Mouse (Mus musculus): ENCODE data around the gene Rbms3. TPM values are rescaled to one million over a fixed set of nuclear protein-coding genes. Genes with fewer than 3 reads are reported as not detected.
A peak's percentile ranks its signal among the peaks of the same experiment; 100 is the strongest.

Rbms3 gene
- total RNA-seq, 2 experiments from 2014 or later = 11.5 to 13.0 TPM

DNA sequence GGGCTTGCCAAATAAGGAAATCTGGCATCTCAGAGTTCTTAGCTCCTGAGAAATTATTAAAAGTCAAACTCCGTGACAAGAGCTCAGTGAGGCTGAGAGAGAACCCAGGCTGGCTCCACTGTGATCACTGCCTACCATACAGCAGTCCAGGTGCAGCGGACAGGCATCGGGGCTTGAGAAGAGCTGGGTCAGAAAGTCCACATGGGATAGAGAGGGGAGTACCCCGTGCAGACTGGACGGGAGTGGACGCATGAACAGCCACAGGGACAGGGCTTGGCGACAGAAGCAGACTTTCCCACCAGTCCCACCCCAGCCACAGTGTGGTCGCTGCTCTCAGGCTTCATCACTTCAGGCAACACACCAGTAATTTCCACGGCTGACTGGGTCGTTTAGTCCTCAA, 176.9 kb downstream of the Rbms3 start:
- Histone ChIP-seq H3K4me3 (no peak overlapping the region), H3K27ac (no peak overlapping the region)
- TF ChIP-seq CTCF (IDR thresholded peaks at IDR 0.05) = no peak
- intact Hi-C loops (cut with DNase I) = no loop called here
- DNase-seq (ENCODE audit: extremely low spot score in 1 of 2, low spot score in 2 of 2) = no peak

DNA sequence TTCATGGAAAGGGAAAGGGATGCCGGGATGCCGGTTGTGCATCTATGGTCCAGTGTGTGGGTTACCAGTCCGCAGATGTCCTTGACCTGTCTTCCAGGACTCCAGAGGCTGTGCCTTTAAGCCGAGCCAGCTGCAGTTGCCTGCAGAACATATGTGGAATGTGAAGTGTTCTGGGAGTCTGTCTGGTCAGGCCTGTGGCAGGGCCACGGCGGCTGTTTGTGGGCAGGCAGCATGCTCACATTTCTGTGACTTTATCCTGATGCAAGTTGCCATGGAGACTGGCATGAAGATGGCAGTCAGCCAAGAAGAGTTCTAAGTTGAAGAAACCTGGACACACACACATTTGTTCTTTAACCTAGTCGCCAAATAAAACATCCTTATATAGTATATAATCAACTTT, 187.1 kb downstream of the Rbms3 start:
- TF ChIP-seq CTCF (IDR thresholded peaks at IDR 0.05) = no peak
- no peak overlapping the region for H3K4me3 ChIP-seq
- no peak for DNase-seq (ENCODE audit: extremely low spot score in 1 of 2, low spot score in 2 of 2)
- no peak overlapping the region for H3K27ac ChIP-seq
- intact Hi-C loops (cut with DNase I) = no loop called here

DNA sequence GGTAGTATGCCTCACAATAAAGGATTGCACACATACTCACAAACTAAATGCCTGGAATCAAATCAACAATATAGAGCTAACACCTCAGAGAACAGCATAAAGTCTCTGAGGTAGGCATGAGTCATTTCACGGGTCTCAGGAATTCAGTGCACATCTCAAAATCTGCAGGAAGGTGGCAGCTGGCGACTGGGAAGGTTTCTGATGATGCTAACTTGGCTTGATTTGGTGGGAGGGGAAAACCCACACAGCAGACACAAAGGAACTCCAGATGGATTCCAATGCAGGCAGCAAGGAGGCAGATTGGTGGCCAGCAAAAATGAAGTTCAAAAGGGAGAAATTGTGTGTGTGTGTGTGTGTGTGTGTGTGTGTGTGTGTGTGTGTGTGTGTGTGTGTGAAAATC, 193.9 kb downstream of the Rbms3 start:
- peak; percentile 35 to 38 for DNase-seq (ENCODE audit: extremely low spot score in 1 of 2, low spot score in 2 of 2)
- no peak overlapping the region for H3K4me3 ChIP-seq
- H3K27ac ChIP-seq = no peak overlapping the region
- peak; percentile 27 for TF ChIP-seq CTCF (IDR thresholded peaks at IDR 0.05)
- intact Hi-C loops (cut with DNase I) = no loop called here

DNA sequence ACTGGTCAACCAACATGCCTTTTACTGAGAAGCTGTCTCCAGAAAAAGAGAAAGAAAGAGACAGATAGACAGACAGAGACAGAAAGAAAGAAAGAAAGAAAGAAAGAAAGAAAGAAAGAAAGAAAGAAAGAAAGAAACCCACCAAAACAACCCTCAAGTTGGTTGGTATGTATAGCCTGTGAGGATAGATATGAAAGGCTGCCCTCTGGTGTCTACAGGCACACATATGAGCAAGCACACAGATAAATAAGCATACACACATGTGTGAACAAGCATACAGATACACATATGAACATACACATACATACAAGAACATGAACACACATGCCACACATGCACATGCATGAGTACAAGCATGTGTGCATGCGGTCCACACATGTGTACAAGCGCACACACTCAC, 199.0 kb downstream of the Rbms3 start:
- intact Hi-C loops (cut with DNase I) = no loop called here

DNA sequence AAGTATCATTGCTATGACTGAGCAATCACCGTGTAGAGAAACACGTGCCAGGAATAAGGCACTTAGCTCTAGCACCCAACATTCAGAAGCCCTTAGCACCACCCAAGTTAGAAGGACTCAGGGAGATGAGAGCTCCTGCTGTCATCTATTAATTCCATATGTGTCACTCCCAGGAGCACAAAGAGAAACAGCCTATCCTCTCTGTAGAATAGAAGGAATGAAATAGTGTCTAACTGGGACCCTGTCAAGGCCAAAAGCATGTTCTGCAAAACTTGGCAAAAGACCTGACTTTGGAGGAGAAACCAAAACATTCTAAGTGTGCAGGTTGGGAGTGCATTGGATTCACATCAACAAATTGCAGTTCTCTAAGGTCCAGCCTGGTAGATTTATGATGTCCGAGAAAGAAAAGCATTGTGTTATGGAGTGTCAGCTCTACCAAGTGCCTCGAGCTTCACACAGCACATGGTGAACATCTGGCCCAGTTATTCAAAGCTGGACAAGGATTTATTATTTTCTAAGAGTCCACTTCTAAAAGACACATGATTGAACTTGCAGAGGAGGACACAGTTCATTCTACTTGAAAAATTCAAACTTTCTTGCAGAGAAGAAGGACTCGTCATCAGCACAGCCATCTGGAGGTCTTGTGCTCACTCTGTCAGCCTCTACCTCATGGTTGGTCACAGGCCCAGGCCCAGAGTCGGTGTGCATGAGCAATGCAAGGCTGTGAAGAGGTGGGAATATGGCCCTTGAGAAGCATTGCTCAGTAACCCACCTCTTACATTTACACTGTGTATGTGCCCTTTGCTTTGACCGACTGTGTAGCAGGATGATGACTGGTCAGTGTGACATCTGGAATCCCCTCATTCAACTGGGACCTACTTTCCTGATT, 200.3 kb downstream of the Rbms3 start:
- H3K4me3 ChIP-seq = no peak overlapping the region
- H3K27ac ChIP-seq = no peak overlapping the region
- intact Hi-C loops (cut with DNase I) = no loop called here
- no peak for DNase-seq (ENCODE audit: extremely low spot score in 1 of 2, low spot score in 2 of 2)
- TF ChIP-seq CTCF (IDR thresholded peaks at IDR 0.05) = no peak

More for the DNA sequence above, 199.0 kb downstream of the Rbms3 start:
- Histone ChIP-seq H3K27ac (no peak overlapping the region), H3K4me3 (no peak overlapping the region)
- DNase-seq (ENCODE audit: extremely low spot score in 1 of 2, low spot score in 2 of 2) = no peak
- peak; percentile 13 for TF ChIP-seq CTCF (IDR thresholded peaks at IDR 0.05)

DNA sequence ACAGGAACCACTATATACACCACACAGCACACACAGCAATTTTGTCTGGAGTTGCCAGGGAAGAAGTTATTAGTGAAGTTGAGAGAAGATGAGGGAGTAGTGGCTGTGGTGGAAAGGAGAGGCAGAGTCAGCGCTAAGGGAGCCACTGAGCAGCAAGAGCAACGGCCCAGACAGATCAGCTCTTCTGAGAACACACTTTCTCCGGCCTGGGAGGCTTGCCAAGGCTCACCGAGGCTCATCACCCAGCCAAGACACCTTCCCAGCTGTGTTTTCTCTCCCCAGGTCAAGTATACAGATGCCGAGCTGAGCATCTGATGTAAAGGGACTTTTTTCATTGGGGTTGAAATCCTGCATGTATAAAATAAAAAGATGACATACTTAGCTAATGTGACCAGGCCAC, 206.5 kb downstream of the Rbms3 start:
- intact Hi-C loops (cut with DNase I) = no loop called here
- no peak overlapping the region for H3K4me3 ChIP-seq
- TF ChIP-seq CTCF (IDR thresholded peaks at IDR 0.05) = no peak
- no peak for DNase-seq (ENCODE audit: extremely low spot score in 1 of 2, low spot score in 2 of 2)
- no peak overlapping the region for H3K27ac ChIP-seq

DNA sequence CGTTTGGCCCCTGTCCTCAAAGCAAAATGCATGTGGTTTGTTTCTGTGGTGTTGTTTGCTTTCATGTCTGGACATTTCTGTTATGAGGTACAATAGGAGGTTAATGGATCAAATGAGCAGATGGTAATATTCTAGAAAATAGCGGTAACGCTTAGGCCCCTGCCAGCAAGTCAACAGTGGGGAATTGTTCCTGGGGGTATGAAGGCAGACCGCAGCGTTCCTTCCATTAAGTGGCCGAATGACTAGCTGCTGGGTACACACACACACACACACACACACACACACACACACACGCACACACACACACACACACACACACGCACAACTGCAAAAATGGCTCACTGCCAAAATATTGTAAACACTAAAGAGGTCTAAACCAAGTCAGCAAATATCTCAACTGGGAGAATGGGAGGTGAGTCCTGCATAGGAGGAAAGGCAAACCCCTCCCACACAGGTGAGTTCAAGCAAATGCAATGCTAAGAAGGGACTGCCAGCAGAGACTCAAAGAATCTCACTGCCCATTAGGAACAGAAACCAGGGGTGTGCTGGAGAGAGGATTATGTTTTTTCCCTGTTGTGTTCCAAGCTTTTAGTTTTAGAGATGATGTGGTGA, 209.7 kb downstream of the Rbms3 start:
- TF ChIP-seq CTCF (IDR thresholded peaks at IDR 0.05) = no peak
- no peak for DNase-seq (ENCODE audit: extremely low spot score in 1 of 2, low spot score in 2 of 2)
- no peak overlapping the region for H3K4me3 ChIP-seq
- intact Hi-C loops (cut with DNase I) = no loop called here
- no peak overlapping the region for H3K27ac ChIP-seq

DNA sequence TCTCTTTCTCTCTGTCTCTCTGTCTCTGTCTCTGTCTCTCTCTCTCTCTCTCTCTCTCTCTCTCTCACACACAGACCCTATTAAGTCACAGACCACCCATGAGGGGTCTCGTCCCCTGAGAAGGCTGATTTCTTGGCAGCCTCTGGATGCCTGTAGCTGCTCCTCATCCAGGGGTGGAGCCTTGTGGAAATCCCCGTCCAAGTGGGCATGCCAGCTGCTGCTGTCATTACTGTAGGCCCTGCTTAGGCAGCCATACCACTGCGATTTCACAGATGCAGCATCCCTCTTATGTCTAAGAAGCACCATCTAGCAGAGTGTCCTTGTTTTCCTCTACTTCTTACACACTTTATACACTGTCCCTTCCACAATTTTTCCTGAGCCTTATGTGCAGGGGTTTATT, 216.5 kb downstream of the Rbms3 start:
- H3K4me3 ChIP-seq = no peak overlapping the region
- intact Hi-C loops (cut with DNase I) = no loop called here
- no peak for TF ChIP-seq CTCF (IDR thresholded peaks at IDR 0.05)
- DNase-seq (ENCODE audit: extremely low spot score in 1 of 2, low spot score in 2 of 2) = no peak
- no peak overlapping the region for H3K27ac ChIP-seq

DNA sequence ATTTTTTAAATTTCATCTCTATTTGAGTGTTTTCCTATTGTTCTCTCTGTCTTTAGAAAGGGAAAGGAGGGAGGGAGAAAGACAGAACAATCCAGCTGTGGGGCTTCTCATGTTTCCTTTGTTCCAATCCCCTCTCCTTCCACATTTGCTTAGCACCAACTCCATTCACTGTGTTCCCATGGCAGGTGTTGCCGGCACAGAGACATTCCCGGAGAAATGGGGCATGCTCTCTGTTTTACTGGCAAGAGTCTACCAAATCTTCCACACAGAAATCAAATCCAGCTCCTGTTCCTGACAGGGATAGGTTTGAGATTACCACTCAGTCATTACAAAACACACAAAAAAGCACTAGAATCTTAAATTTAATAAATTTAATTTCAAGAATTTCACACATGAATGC, 217.1 kb downstream of the Rbms3 start:
- no peak for DNase-seq (ENCODE audit: extremely low spot score in 1 of 2, low spot score in 2 of 2)
- no peak for TF ChIP-seq CTCF (IDR thresholded peaks at IDR 0.05)
- Histone ChIP-seq H3K4me3 (no peak overlapping the region), H3K27ac (no peak overlapping the region)
- intact Hi-C loops (cut with DNase I) = no loop called here

DNA sequence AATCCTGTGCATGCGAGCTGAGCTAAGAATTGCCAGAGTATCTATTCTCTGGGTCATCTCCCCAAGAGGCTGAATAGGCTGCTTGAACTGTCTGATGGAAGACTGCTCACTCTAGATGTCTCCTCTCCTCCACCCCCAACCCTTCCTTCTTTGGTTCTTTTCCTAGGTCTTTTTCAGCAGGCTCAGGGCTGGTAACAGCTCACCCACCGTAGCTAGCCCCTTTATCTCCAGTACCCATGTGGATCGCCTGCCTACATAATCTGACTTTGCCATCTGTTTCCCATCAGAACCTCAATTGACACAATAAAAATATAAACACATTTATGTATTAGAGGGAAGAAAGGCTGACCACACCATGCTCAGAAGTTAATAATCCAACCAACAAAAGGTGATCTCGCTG, 225.1 kb downstream of the Rbms3 start:
- TF ChIP-seq CTCF (IDR thresholded peaks at IDR 0.05) = no peak

DNA sequence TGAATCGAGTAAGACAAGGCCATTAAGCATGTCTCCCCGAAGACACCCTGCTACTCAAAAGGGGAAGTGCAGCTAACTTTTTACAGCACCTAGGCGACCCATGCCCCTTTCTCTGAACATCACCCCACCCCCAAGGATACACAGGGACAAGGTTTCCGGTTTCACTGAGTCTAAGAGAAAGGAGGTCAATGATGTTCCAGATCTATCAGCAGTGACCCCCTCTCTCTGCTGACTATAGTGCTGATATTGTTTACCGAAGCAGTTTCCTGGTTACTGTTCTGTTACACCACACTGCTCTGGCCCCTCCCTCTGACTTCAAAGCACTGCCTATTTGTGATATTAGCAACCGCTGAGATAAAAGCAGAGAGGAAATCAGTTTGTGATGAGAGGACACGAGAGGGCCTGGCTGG, 229.4 kb downstream of the Rbms3 start:
- intact Hi-C loops (cut with DNase I) = no loop called here
- no peak overlapping the region for H3K4me3 ChIP-seq

More for the DNA sequence above, 225.1 kb downstream of the Rbms3 start:
- DNase-seq (ENCODE audit: extremely low spot score in 1 of 2, low spot score in 2 of 2) = no peak
- intact Hi-C loops (cut with DNase I) = no loop called here
- H3K4me3 ChIP-seq = no peak overlapping the region
- no peak overlapping the region for H3K27ac ChIP-seq

DNA sequence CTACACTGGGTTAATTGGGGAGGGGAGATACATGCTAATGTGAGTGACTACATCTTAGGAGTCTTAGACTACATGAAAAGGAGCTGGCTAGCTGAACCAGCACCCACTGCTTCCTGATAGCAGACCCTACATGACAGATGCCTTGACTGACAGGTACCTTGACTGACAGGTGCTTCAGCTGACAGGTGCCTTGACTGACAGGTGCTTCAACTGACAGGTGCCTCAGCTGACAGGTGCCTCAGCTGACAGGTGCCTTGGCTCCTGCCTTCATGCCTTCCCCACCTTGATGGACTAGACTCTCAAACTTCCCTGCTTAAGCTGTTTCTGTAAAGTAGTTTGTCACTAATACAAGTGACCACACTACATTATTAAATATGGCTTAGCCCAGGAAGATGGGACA, 232.6 kb downstream of the Rbms3 start:
- no peak for DNase-seq (ENCODE audit: extremely low spot score in 1 of 2, low spot score in 2 of 2)
- TF ChIP-seq CTCF (IDR thresholded peaks at IDR 0.05) = no peak
- intact Hi-C loops (cut with DNase I) = no loop called here
- H3K4me3 ChIP-seq = no peak overlapping the region
- H3K27ac ChIP-seq = no peak overlapping the region

More for the DNA sequence above, 229.4 kb downstream of the Rbms3 start:
- DNase-seq (ENCODE audit: extremely low spot score in 1 of 2, low spot score in 2 of 2) = no peak
- no peak for TF ChIP-seq CTCF (IDR thresholded peaks at IDR 0.05)
- no peak overlapping the region for H3K27ac ChIP-seq

Measured in left cerebral cortex, adult 2 months (tissue).